Mouse (Mus musculus) thymus, adult 2 months (tissue): ENCODE results near the gene Tlr5.

ENCODE experiments used
- CTCF ChIP-seq: fragments of 200-500 bp; IDR thresholded peaks from 2 replicates; pipeline ENCODE4 v1.5.1; 2012; ENCODE audit warnings: mild to moderate bottlenecking, control low read depth, low read length, moderate library complexity, borderline replicate concordance; ENCODE audit not compliant: control insufficient read depth, poor library complexity, insufficient read depth; ENCODE audit errors: extremely low read depth
- POLR2A ChIP-seq: fragments of 200-500 bp; IDR thresholded peaks from 2 replicates; pipeline ENCODE4 v1.6.1; 2012; ENCODE audit warnings: mild to moderate bottlenecking, low read length, control low read depth, moderate library complexity; ENCODE audit not compliant: control insufficient read depth, poor library complexity, insufficient read depth; ENCODE audit errors: extremely low read depth

DNA sequence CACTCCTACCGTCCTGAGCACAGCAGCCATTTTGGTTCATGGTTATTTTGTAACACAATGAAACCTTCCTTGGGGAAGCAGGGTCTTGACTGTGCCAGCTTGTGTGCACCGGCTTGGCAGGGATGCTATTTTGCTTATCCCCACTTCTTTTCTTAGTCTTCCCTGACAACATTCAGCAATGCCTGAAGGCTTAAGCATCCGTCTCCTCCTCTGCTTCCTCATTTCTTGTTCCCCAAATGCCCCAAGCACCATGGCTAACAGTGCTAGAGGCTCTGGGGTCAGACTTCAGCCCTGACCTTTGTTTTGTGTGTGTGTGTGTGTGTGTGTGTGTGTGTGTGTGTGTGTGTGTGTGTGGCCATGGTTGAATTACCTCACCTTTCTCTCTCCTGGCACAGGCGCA lies 31.8 kb upstream of the Tlr5 start:
- TF ChIP-seq POLR2A: no peak
- TF ChIP-seq CTCF: no peak
